8 mouse cellular contexts compared by ENCODE assay signal in genomic region chr11:78896357-78897123, GRCm38 (mm10). TPM values are rescaled to one million over a fixed set of nuclear protein-coding genes. Genes with fewer than 3 reads are reported as not detected.
DNase-seq lines count a peak whose midpoint lies in the region; ATAC-seq and TF ChIP-seq lines count a peak whose summit lies in the region.

No protein-coding gene starts in this region.

- no peak for ATAC-seq in heart, embryonic 11.5 days (replicated peaks; ENCODE audit: insufficient number of reproducible peaks, low FRiP score, low TSS enrichment)
- ATAC-seq in hindbrain, embryonic 12.5 days (ENCODE audit: low FRiP score), result no peak

- H3K9me3 ChIP-seq in heart, embryonic 11.5 days (replicated peaks; ENCODE audit: control insufficient read depth, low read length), result no peaks in the 10 kb centered on the region
- no peaks in the 10 kb centered on the region for H3K9me3 ChIP-seq in hindbrain, embryonic 12.5 days (replicated peaks)

- H3K27ac ChIP-seq in heart, embryonic 11.5 days (ENCODE audit: low read depth, low read length), result no peak overlapping the region
- H3K27ac ChIP-seq in small intestine, adult 2 months (ENCODE audit: insufficient read depth, low read depth, low read length), result no peak overlapping the region
- no peak overlapping the region for H3K27ac ChIP-seq in hindbrain, embryonic 12.5 days

- 70% methylated on average over 7 of the region's 7 CpGs for WGBS in heart, embryonic 11.5 days (ENCODE audit: insufficient replicate concordance)
- 68% methylated on average over 7 of the region's 7 CpGs for WGBS in small intestine, adult 2 months
- 74% methylated on average over 7 of the region's 7 CpGs for WGBS in hindbrain, embryonic 12.5 days

- no peaks in the 10 kb centered on the region for H3K36me3 ChIP-seq in heart, embryonic 11.5 days (ENCODE audit: control insufficient read depth, insufficient read depth, low read length)
- H3K36me3 ChIP-seq in small intestine, adult 2 months (ENCODE audit: control insufficient read depth, insufficient read depth, low read length), result no peaks in the 10 kb centered on the region
- H3K36me3 ChIP-seq in hindbrain, embryonic 12.5 days, result no peaks in the 10 kb centered on the region

- no peak overlapping the region for H3K9ac ChIP-seq in heart, embryonic 11.5 days (ENCODE audit: low read depth, low read length)
- no peak overlapping the region for H3K9ac ChIP-seq in hindbrain, embryonic 12.5 days

- no peak overlapping the region for H3K4me3 ChIP-seq in heart, embryonic 11.5 days (ENCODE audit: low read depth, low read length)
- H3K4me3 ChIP-seq in small intestine, adult 2 months (ENCODE audit: low read depth, low read length), result no peak overlapping the region
- H3K4me3 ChIP-seq in hindbrain, embryonic 12.5 days, result no peak overlapping the region

- H3K4me1 ChIP-seq in heart, embryonic 11.5 days (ENCODE audit: control insufficient read depth, insufficient read depth, low read length), result no peaks in the 10 kb centered on the region
- no peaks in the 10 kb centered on the region; the same call in 1 of the 2 replicates for H3K4me1 ChIP-seq in small intestine, adult 2 months (ENCODE audit: control insufficient read depth, insufficient read depth, insufficient read length, low read length)
- H3K4me1 ChIP-seq in hindbrain, embryonic 12.5 days, result no peaks in the 10 kb centered on the region

- TF ChIP-seq CTCF in small intestine, adult 2 months (IDR thresholded peaks at IDR 0.05; ENCODE audit: extremely low read depth, insufficient read length, insufficient replicate concordance, low read depth, low read length), result peak; percentile 76

- intact Hi-C loops in heart, postnatal 14 days (cut with DNase I), result no loop called here

- no peak overlapping the region for H3K4me2 ChIP-seq in heart, embryonic 11.5 days
- H3K4me2 ChIP-seq in hindbrain, embryonic 12.5 days (replicated peaks), result no peak overlapping the region

- no peaks in the 10 kb centered on the region for H3K27me3 ChIP-seq in heart, embryonic 11.5 days (ENCODE audit: control insufficient read depth, insufficient read depth, low read length)
- no peaks in the 10 kb centered on the region for H3K27me3 ChIP-seq in small intestine, adult 2 months (ENCODE audit: control insufficient read depth, insufficient read depth, low read length)
- no peaks in the 10 kb centered on the region for H3K27me3 ChIP-seq in hindbrain, embryonic 12.5 days

- peak; percentile 25 to 35 for DNase-seq in heart, postnatal 14 days
- peak; percentile 57 for DNase-seq in CD4-positive helper T cell, adult 2 months (ENCODE audit: low read depth, low spot score)
- DNase-seq in ZHBTc4 (ENCODE audit: low read depth, low spot score), result peak; percentile 84
- DNase-seq in heart, postnatal 4 days, result peak; percentile 33
- no peak for DNase-seq in gastrocnemius, adult 18-20 months (ENCODE audit: low spot score)

- no peak for TF ChIP-seq POLR2A in small intestine, adult 2 months (IDR thresholded peaks at IDR 0.05; ENCODE audit: low read depth, low read length)

RNA-seq across cellular contexts. Expression of gene Nos2, which starts 24.0 kb away (rescaled TPM):
- total RNA-seq in heart, postnatal 14 days (2021), result 1 to 10 TPM; 6.6 TPM
- 0.08 and 0.11 TPM in 2 replicates for polyA plus RNA-seq in heart, embryonic 11.5 days (2014; fragmentation: Nextera tagmentation; extraction: Ambion mirVana)
- total RNA-seq in heart, postnatal 4 days (2021), result 1 to 10 TPM; 5.6 to 6.5 TPM
- 4.4 and 13.0 TPM in 2 replicates for polyA plus RNA-seq in small intestine, adult 2 months (2012; rRNA removed)
- total RNA-seq in gastrocnemius, adult 18-20 months (2021), result 1 to 10 TPM in 1 of 2 experiments, under 1 TPM in 1; 0.66 to 1.7 TPM
- polyA plus RNA-seq in hindbrain, embryonic 12.5 days (2016; fragmentation: Nextera tagmentation; extraction: Ambion mirVana), result 1.4 and 1.7 TPM in 2 replicates
